ENCODE assay signal across 13 mouse cellular contexts in genomic region chr9:78138044-78138676, GRCm38 (mm10). TPM values are rescaled to one million over a fixed set of nuclear protein-coding genes. Genes with fewer than 3 reads are reported as not detected.
A peak's percentile ranks its signal among the peaks of the same experiment; 100 is the strongest.
DNase-seq lines count a peak whose midpoint lies in the region; ATAC-seq and TF ChIP-seq lines count a peak whose summit lies in the region.
"Had no signal": no experiment of that assay in that cellular context is flagged by ENCODE, and none has a peak within 500 bp of the region (broad histone marks: within the 10 kb centered on the region; RNA-seq: fewer than 3 reads in every experiment).

No protein-coding gene starts in this region.

- no peak for ATAC-seq in liver, embryonic 12.5 days
- ATAC-seq: forebrain, embryonic 14.5 days; Patski had no signal

- peak; percentile 31 for DNase-seq in adrenal gland, postnatal 14 days
- DNase-seq in adrenal gland, postnatal 25 days: no peak
- DNase-seq in liver, adult 2 months (ENCODE audit: extremely low read depth, low read depth, low spot score): peak; percentile 84
- peak; percentile 45 for DNase-seq in gastrocnemius, postnatal 36 days
- peak; percentile 31 for DNase-seq in splenic B cell, adult 2 months (ENCODE audit: low read depth, low spot score)
- DNase-seq in left cerebral cortex, postnatal 36 days (ENCODE audit: low spot score in 2 of 2): no peak
- DNase-seq in embryo, embryonic 10 days (ENCODE audit: low spot score): no peak
- DNase-seq: cerebellum, adult 8-10 months had no signal

- no peak overlapping the region for H3K4me2 ChIP-seq in liver, embryonic 12.5 days
- H3K4me2 ChIP-seq: liver, embryonic 15.5 days had no signal

- H3K4me3 ChIP-seq in liver, adult 2 months (ENCODE audit: insufficient read depth, low read depth, low read length): no peak overlapping the region
- no peak overlapping the region for H3K4me3 ChIP-seq in liver, embryonic 12.5 days
- H3K4me3 ChIP-seq: liver, embryonic 15.5 days had no signal

- H3K9me3 ChIP-seq in liver, embryonic 12.5 days (replicated peaks): no peaks in the 10 kb centered on the region
- H3K9me3 ChIP-seq: liver, embryonic 15.5 days had no signal

- no peaks in the 10 kb centered on the region for H3K79me2 ChIP-seq in liver, adult 2 months (ENCODE audit: control insufficient read depth, insufficient read depth, low read length)

- TF ChIP-seq CTCF in liver, adult 2 months (IDR thresholded peaks at IDR 0.05; ENCODE audit: low read depth, low read length): no peak

- no peak overlapping the region for H3K9ac ChIP-seq in liver, adult 2 months (ENCODE audit: low read depth, low read length)
- H3K9ac ChIP-seq in liver, embryonic 12.5 days: no peak overlapping the region
- H3K9ac ChIP-seq: liver, embryonic 15.5 days had no signal

- no peak overlapping the region for H3K27ac ChIP-seq in liver, adult 2 months (replicated peaks; ENCODE audit: insufficient read depth, low read depth, low read length)
- H3K27ac ChIP-seq in liver, embryonic 12.5 days: no peak overlapping the region
- H3K27ac ChIP-seq: liver, embryonic 15.5 days; macrophage had no signal

- intact Hi-C loops in gastrocnemius, postnatal 36 days (cut with DNase I): no loop called here
- intact Hi-C loops in left cerebral cortex, postnatal 36 days (cut with DNase I): no loop called here

- H3K27me3 ChIP-seq in liver, adult 2 months (ENCODE audit: control insufficient read depth, insufficient read depth, low read length): no peaks in the 10 kb centered on the region
- no peaks in the 10 kb centered on the region for H3K27me3 ChIP-seq in liver, embryonic 12.5 days (replicated peaks)
- no peaks in the 10 kb centered on the region for H3K27me3 ChIP-seq in splenic B cell, adult 2 months (ENCODE audit: control insufficient read depth, insufficient read depth, low read length, poor library complexity, severe bottlenecking)
- H3K27me3 ChIP-seq: liver, embryonic 15.5 days; Patski had no signal

- 68% methylated on average over 9 of the region's 9 CpGs for WGBS in liver, adult 2 months
- 74% methylated on average over 9 of the region's 9 CpGs for WGBS in liver, embryonic 12.5 days (ENCODE audit: insufficient replicate concordance)

- no peak for TF ChIP-seq POLR2A in liver, adult 2 months (IDR thresholded peaks at IDR 0.05; ENCODE audit: extremely low read depth, insufficient read depth, low read length)

- H3K36me3 ChIP-seq in liver, adult 2 months (ENCODE audit: control insufficient read depth, insufficient read depth, low read length): peaks cover 19% of the 10 kb centered on the region; the same call in 1 of the 2 replicates
- peaks cover 43% of the 10 kb centered on the region for H3K36me3 ChIP-seq in liver, embryonic 12.5 days
- H3K36me3 ChIP-seq in splenic B cell, adult 2 months (ENCODE audit: control insufficient read depth, insufficient read depth, low read length, poor library complexity, severe bottlenecking): 0 out of 2 replicates have a peak, but pooled peaks cover 2% of the 10 kb centered on the region

- peaks cover 12% of the 10 kb centered on the region for H3K4me1 ChIP-seq in liver, adult 2 months (ENCODE audit: control insufficient read depth, insufficient read depth, low read length)
- no peaks in the 10 kb centered on the region for H3K4me1 ChIP-seq in liver, embryonic 12.5 days
- H3K4me1 ChIP-seq: liver, embryonic 15.5 days had no signal

RNA-seq across cellular contexts. Expression of gene Ick, which starts 29.2 kb away (rescaled TPM):
- 20.2 and 21.8 TPM in 2 replicates for total RNA-seq in adrenal gland, postnatal 14 days (2021)
- total RNA-seq in adrenal gland, postnatal 25 days (2021): 22.0 and 26.7 TPM in 2 replicates
- total RNA-seq in liver, adult 2 months (2014; rRNA removed): 10.2 and 10.9 TPM in 2 replicates
- 7.3 and 7.5 TPM in 2 replicates for polyA plus RNA-seq in liver, adult 2 months (2012; rRNA removed)
- polyA plus RNA-seq in liver, embryonic 12.5 days (2016; fragmentation: Nextera tagmentation; extraction: Ambion mirVana): 7.0 and 7.4 TPM in 2 replicates
- 1 to 10 TPM; 5.4 to 7.5 TPM for total RNA-seq in gastrocnemius, postnatal 36 days (2021)
- 10 to 100 TPM; 19.3 to 20.6 TPM for total RNA-seq in left cerebral cortex, postnatal 36 days (2021)

RNA-seq across cellular contexts. Expression of gene Fbxo9, which starts 29.3 kb away (rescaled TPM):
- 87.2 and 89.9 TPM in 2 replicates for total RNA-seq in adrenal gland, postnatal 14 days (2021)
- total RNA-seq in adrenal gland, postnatal 25 days (2021): 108 and 122 TPM in 2 replicates
- total RNA-seq in liver, adult 2 months (2014; rRNA removed): 80.5 and 99.3 TPM in 2 replicates
- 83.4 and 107 TPM in 2 replicates for polyA plus RNA-seq in liver, adult 2 months (2012; rRNA removed)
- polyA plus RNA-seq in liver, embryonic 12.5 days (2016; fragmentation: Nextera tagmentation; extraction: Ambion mirVana): 74.8 and 75.0 TPM in 2 replicates
- total RNA-seq in gastrocnemius, postnatal 36 days (2021): 10 to 100 TPM; 52.0 to 62.9 TPM
- 100 to 1,000 TPM; 124 to 126 TPM for total RNA-seq in left cerebral cortex, postnatal 36 days (2021)

RNA-seq across cellular contexts. Expression of gene Gsta4, which starts 44.4 kb away (rescaled TPM):
- 58.5 and 58.7 TPM in 2 replicates for total RNA-seq in adrenal gland, postnatal 14 days (2021)
- total RNA-seq in adrenal gland, postnatal 25 days (2021): 33.4 and 39.6 TPM in 2 replicates
- 137 and 139 TPM in 2 replicates for total RNA-seq in liver, adult 2 months (2014; rRNA removed)
- polyA plus RNA-seq in liver, adult 2 months (2012; rRNA removed): 45.2 and 46.5 TPM in 2 replicates
- polyA plus RNA-seq in liver, embryonic 12.5 days (2016; fragmentation: Nextera tagmentation; extraction: Ambion mirVana): 20.0 and 22.1 TPM in 2 replicates
- 10 to 100 TPM; 10.8 to 14.3 TPM for total RNA-seq in gastrocnemius, postnatal 36 days (2021)
- total RNA-seq in left cerebral cortex, postnatal 36 days (2021): 10 to 100 TPM; 32.4 to 35.9 TPM
- polyA plus RNA-seq: macrophage had no signal

Comparison
In these comparisons a context has a peak if more than half of its experiments do, and no peak if none do; other contexts are left out.
1. DNase-seq: peak in adrenal gland, postnatal 14 days (single experiment), liver, adult 2 months (single experiment), gastrocnemius, postnatal 36 days (2 of 2) and splenic B cell, adult 2 months (single experiment); none in adrenal gland, postnatal 25 days (single experiment), left cerebral cortex, postnatal 36 days (0 of 2) and embryo, embryonic 10 days (single experiment).